9 mouse cellular contexts compared by ENCODE assay signal in genomic region chr9:46814478-46815241, GRCm38 (mm10).
DNase-seq lines count a peak whose midpoint lies in the region; ATAC-seq and TF ChIP-seq lines count a peak whose summit lies in the region.
"Had no signal": no experiment of that assay in that cellular context is flagged by ENCODE, and none has a peak within 500 bp of the region (broad histone marks: within the 10 kb centered on the region; RNA-seq: fewer than 3 reads in every experiment).

No protein-coding gene starts in this region.

- no peak for ATAC-seq in heart, embryonic 14.5 days (ENCODE audit: insufficient number of reproducible peaks, insufficient read depth, low FRiP score, low read depth)
- peak; percentile 88 for ATAC-seq in limb, embryonic 14.5 days (ENCODE audit: low FRiP score, low read depth)
- peak; percentile 72 for ATAC-seq in neural tube, embryonic 12.5 days (ENCODE audit: low FRiP score, low read depth)

- H3K4me3 ChIP-seq in embryonic fibroblast, embryonic 13.5 days (ENCODE audit: insufficient read depth, low read length) = no peak overlapping the region
- H3K4me3 ChIP-seq in heart, embryonic 14.5 days (ENCODE audit: control insufficient read depth in 1 of 2, insufficient read depth in 1 of 2, low read depth in 1 of 2, low read length in 2 of 2) = peak overlapping the region; percentile 29 to 35
- H3K4me3 ChIP-seq in limb, embryonic 14.5 days (replicated peaks; ENCODE audit: low read length) = peak overlapping the region; percentile 11
- H3K4me3 ChIP-seq in neural tube, embryonic 12.5 days = peak overlapping the region; percentile 20
- H3K4me3 ChIP-seq: megakaryocyte, embryonic 14.5 days had no signal

- H3K4me2 ChIP-seq in heart, embryonic 14.5 days (ENCODE audit: low read length) = peak overlapping the region; percentile 68
- peak overlapping the region; percentile 39 for H3K4me2 ChIP-seq in limb, embryonic 14.5 days (replicated peaks; ENCODE audit: low read depth, low read length, severe bottlenecking)
- H3K4me2 ChIP-seq in neural tube, embryonic 12.5 days (replicated peaks) = peak overlapping the region; percentile 58

- TF ChIP-seq CTCF in embryonic fibroblast, embryonic 13.5 days (IDR thresholded peaks at IDR 0.05; ENCODE audit: borderline replicate concordance, insufficient read depth, low read length) = peak; percentile 43; the same call in 1 of the 2 replicates

- no peak overlapping the region for H3K9ac ChIP-seq in heart, embryonic 14.5 days (ENCODE audit: low read length)
- H3K9ac ChIP-seq in limb, embryonic 14.5 days (ENCODE audit: low read depth, low read length, severe bottlenecking) = no peak overlapping the region
- peak overlapping the region; percentile 13 for H3K9ac ChIP-seq in neural tube, embryonic 12.5 days

- no peaks in the 10 kb centered on the region for H3K36me3 ChIP-seq in heart, embryonic 14.5 days (ENCODE audit: control insufficient read depth, insufficient read depth, low read length)
- H3K36me3 ChIP-seq in limb, embryonic 14.5 days (ENCODE audit: control insufficient read depth, insufficient read depth, low read length) = no peaks in the 10 kb centered on the region
- no peaks in the 10 kb centered on the region for H3K36me3 ChIP-seq in neural tube, embryonic 12.5 days

- TF ChIP-seq POLR2A in embryonic fibroblast, embryonic 13.5 days (IDR thresholded peaks at IDR 0.05; ENCODE audit: low read depth, low read length) = no peak
- no peak for TF ChIP-seq POLR2A in limb, embryonic 14.5 days (IDR thresholded peaks at IDR 0.05; ENCODE audit: borderline replicate concordance, extremely low read depth, insufficient read depth, insufficient read length)

- no peaks in the 10 kb centered on the region for H3K4me1 ChIP-seq in embryonic fibroblast, embryonic 13.5 days (ENCODE audit: control insufficient read depth, insufficient read depth, low read length)
- H3K4me1 ChIP-seq in heart, embryonic 14.5 days (ENCODE audit: control insufficient read depth in 2 of 2, insufficient read depth in 2 of 2, low read length in 2 of 2) = no peaks in the 10 kb centered on the region
- peaks cover 6% of the 10 kb centered on the region for H3K4me1 ChIP-seq in limb, embryonic 14.5 days (ENCODE audit: control insufficient read depth, insufficient read depth, low read length)
- H3K4me1 ChIP-seq in neural tube, embryonic 12.5 days = 0 out of 2 replicates have a peak, but pooled peaks cover 4% of the 10 kb centered on the region
- H3K4me1 ChIP-seq: megakaryocyte, embryonic 14.5 days had no signal

- no peaks in the 10 kb centered on the region for H3K9me3 ChIP-seq in heart, embryonic 14.5 days (ENCODE audit: control insufficient read depth, low read length)
- no peaks in the 10 kb centered on the region for H3K9me3 ChIP-seq in limb, embryonic 14.5 days (ENCODE audit: control insufficient read depth, low read length)
- H3K9me3 ChIP-seq in neural tube, embryonic 12.5 days = no peaks in the 10 kb centered on the region

- no peak overlapping the region for H3K27ac ChIP-seq in embryonic fibroblast, embryonic 13.5 days (ENCODE audit: insufficient read depth, low read length)
- no peak overlapping the region for H3K27ac ChIP-seq in heart, embryonic 14.5 days (replicated peaks in 1 of 2; ENCODE audit: control insufficient read depth in 1 of 2, insufficient read depth in 1 of 2, low read depth in 2 of 2, low read length in 2 of 2)
- H3K27ac ChIP-seq in limb, embryonic 14.5 days (replicated peaks; ENCODE audit: low read depth, low read length) = no peak overlapping the region
- peak overlapping the region; percentile 57; the same call in 1 of the 2 replicates for H3K27ac ChIP-seq in neural tube, embryonic 12.5 days

- DNase-seq in urinary bladder, adult 2 months (ENCODE audit: low spot score) = peak; percentile 34
- DNase-seq in urinary bladder, postnatal 10 days (ENCODE audit: low spot score) = no peak
- DNase-seq in kidney, postnatal 10 days = peak; percentile 78
- peak; percentile 82 for DNase-seq in limb, embryonic 14.5 days (ENCODE audit: low spot score)
- peak; percentile 7 for DNase-seq in thymus, postnatal 14 days

- whole genome bisulfite sequencing in heart, embryonic 14.5 days = 16% methylated on average over 22 of the region's 22 CpGs
- 8% methylated on average over 20 of the region's 22 CpGs for WGBS in limb, embryonic 14.5 days
- WGBS in neural tube, embryonic 12.5 days = 8% methylated on average over 22 of the region's 22 CpGs

- peaks cover 25% of the 10 kb centered on the region for H3K27me3 ChIP-seq in heart, embryonic 14.5 days (ENCODE audit: control insufficient read depth, insufficient read depth, low read length)
- H3K27me3 ChIP-seq in limb, embryonic 14.5 days (ENCODE audit: control insufficient read depth, insufficient read depth, low read length) = peaks cover 14% of the 10 kb centered on the region; the same call in 1 of the 2 replicates
- H3K27me3 ChIP-seq in neural tube, embryonic 12.5 days (replicated peaks) = no peaks in the 10 kb centered on the region
- H3K27me3 ChIP-seq: megakaryocyte, embryonic 14.5 days had no signal
